Comparison of ENCODE assay signal across 8 mouse cellular contexts in genomic region chr2:92058469-92058868, GRCm38 (mm10). TPM values are rescaled to one million over a fixed set of nuclear protein-coding genes. Genes with fewer than 3 reads are reported as not detected.
DNase-seq lines count a peak whose midpoint lies in the region; ATAC-seq and TF ChIP-seq lines count a peak whose summit lies in the region.

No protein-coding gene starts in this region.

- peak; percentile 73 for ATAC-seq in forebrain, embryonic 12.5 days (ENCODE audit: low FRiP score)
- peak; percentile 67 for ATAC-seq in heart, postnatal 0 days (ENCODE audit: insufficient read depth, low read depth)
- no peak for ATAC-seq in liver, embryonic 14.5 days (ENCODE audit: insufficient read depth)
- ATAC-seq in stomach, embryonic 15.5 days (ENCODE audit: insufficient read depth, low FRiP score, low read depth), result peak; percentile 47; the same call in 1 of the 2 replicates

- H3K4me1 ChIP-seq in CH12.LX (ENCODE audit: control insufficient read depth in 1 of 2, insufficient read depth in 2 of 2), result peaks cover 5 to 15% of the 10 kb centered on the region in 2 experiments
- peaks cover 26% of the 10 kb centered on the region for H3K4me1 ChIP-seq in forebrain, embryonic 12.5 days
- peaks cover 13% of the 10 kb centered on the region for H3K4me1 ChIP-seq in heart, postnatal 0 days (ENCODE audit: control insufficient read depth, insufficient read depth)
- H3K4me1 ChIP-seq in liver, embryonic 14.5 days (replicated peaks; ENCODE audit: control insufficient read depth in 2 of 2, insufficient read depth in 2 of 2, low read length in 1 of 2), result peaks cover 4 to 13% of the 10 kb centered on the region in 2 experiments
- peaks cover 28% of the 10 kb centered on the region for H3K4me1 ChIP-seq in stomach, embryonic 15.5 days

- peak; percentile 45; the same call in 1 of the 2 replicates for TF ChIP-seq POLR2A in CH12.LX (IDR thresholded peaks at IDR 0.05; ENCODE audit: low read depth, low read length)

- peak overlapping the region; percentile 54 for H3K9ac ChIP-seq in CH12.LX (ENCODE audit: insufficient read depth, low read depth)
- H3K9ac ChIP-seq in forebrain, embryonic 12.5 days, result peak overlapping the region; percentile 67; the same call in 1 of the 2 replicates
- peak overlapping the region; percentile 9; the same call in 1 of the 2 replicates for H3K9ac ChIP-seq in heart, postnatal 0 days (replicated peaks; ENCODE audit: low read depth, low read length)
- H3K9ac ChIP-seq in liver, embryonic 14.5 days (replicated peaks), result no peak overlapping the region
- H3K9ac ChIP-seq in stomach, embryonic 15.5 days, result no peak overlapping the region

- peak; percentile 81 for DNase-seq in CH12.LX (ENCODE audit: extremely low read depth)
- DNase-seq in c-Kit-positive CD71-positive TER-119-negative erythroid progenitor cells, embryonic 14.5 days (ENCODE audit: low read depth), result peak; percentile 62
- DNase-seq in heart, postnatal 0 days (ENCODE audit: low spot score), result peak; percentile 91
- peak; percentile 91 to 96 for DNase-seq in kidney, postnatal 36 days
- peak; percentile 31 to 43 (median 34) for DNase-seq in liver, embryonic 14.5 days (ENCODE audit: low read depth in 3 of 3, low spot score in 3 of 3)
- DNase-seq in neural tube, embryonic 10.5 days (ENCODE audit: extremely low spot score, low spot score), result peak; percentile 95

- peaks cover 29% of the 10 kb centered on the region for H3K27me3 ChIP-seq in CH12.LX (replicated peaks)
- peaks cover 63% of the 10 kb centered on the region for H3K27me3 ChIP-seq in forebrain, embryonic 12.5 days
- H3K27me3 ChIP-seq in heart, postnatal 0 days (ENCODE audit: control insufficient read depth, insufficient read depth, low read length), result peaks cover 25% of the 10 kb centered on the region
- peaks cover 48% of the 10 kb centered on the region for H3K27me3 ChIP-seq in liver, embryonic 14.5 days (ENCODE audit: control insufficient read depth, insufficient read depth, low read length)
- H3K27me3 ChIP-seq in stomach, embryonic 15.5 days (replicated peaks), result peaks cover 22% of the 10 kb centered on the region

- H3K36me3 ChIP-seq in CH12.LX (replicated peaks in 1 of 2; ENCODE audit: control insufficient read depth in 1 of 2, insufficient read depth in 1 of 2, low read length in 1 of 2), result no peaks in the 10 kb centered on the region
- H3K36me3 ChIP-seq in forebrain, embryonic 12.5 days (replicated peaks), result no peaks in the 10 kb centered on the region
- no peaks in the 10 kb centered on the region for H3K36me3 ChIP-seq in heart, postnatal 0 days (replicated peaks; ENCODE audit: control insufficient read depth, insufficient read depth, low read length)
- no peaks in the 10 kb centered on the region for H3K36me3 ChIP-seq in liver, embryonic 14.5 days (replicated peaks; ENCODE audit: control insufficient read depth, insufficient read depth, low read depth)
- no peaks in the 10 kb centered on the region for H3K36me3 ChIP-seq in stomach, embryonic 15.5 days

- peak; percentile 42 to 85 for TF ChIP-seq CTCF in CH12.LX (conservative IDR thresholded peaks at IDR 0.05 in 1 of 2, IDR thresholded peaks at IDR 0.05 in 1 of 2; ENCODE audit: low read depth in 2 of 2, low read length in 2 of 2)
- peak; percentile 87 for TF ChIP-seq CTCF in heart, postnatal 0 days (IDR thresholded peaks at IDR 0.05; ENCODE audit: low read depth)
- peak; percentile 94 for TF ChIP-seq CTCF in liver, embryonic 14.5 days (IDR thresholded peaks at IDR 0.05; ENCODE audit: low read depth)

- dilution Hi-C loops in CH12.LX (cut with MboI; ENCODE audit: extremely low pct_ligation_motif_present, extremely low pct_unique_long_range_greater_than_20kb, low sequenced_read_pairs), result no loop called here

- in situ Hi-C loops in CH12.LX (cut with MboI; ENCODE audit: low pct_ligation_motif_present, low pct_unique_long_range_greater_than_20kb, low sequenced_read_pairs), result loop anchor here (5.0 to 10.0 kb wide), 2 partner anchors 71 to 386 kb away; no protein-coding TSS in a partner anchor

- H3K79me2 ChIP-seq in CH12.LX (replicated peaks; ENCODE audit: control insufficient read depth, extremely low read depth, insufficient read depth, poor library complexity, severe bottlenecking), result no peaks in the 10 kb centered on the region

- under 1% methylated on average over 29 of the region's 29 CpGs for WGBS in forebrain, embryonic 12.5 days
- under 1% methylated on average over 29 of the region's 29 CpGs for WGBS in heart, postnatal 0 days
- WGBS in liver, embryonic 14.5 days (ENCODE audit: insufficient replicate concordance), result under 1% methylated on average over 29 of the region's 29 CpGs
- WGBS in stomach, embryonic 15.5 days, result under 1% methylated on average over 29 of the region's 29 CpGs

- H3K4me2 ChIP-seq in CH12.LX (ENCODE audit: insufficient read depth, low read depth, poor library complexity, severe bottlenecking), result peak overlapping the region; percentile 73
- H3K4me2 ChIP-seq in forebrain, embryonic 12.5 days, result peak overlapping the region; percentile 91
- peak overlapping the region; percentile 77 for H3K4me2 ChIP-seq in heart, postnatal 0 days (ENCODE audit: low read depth, low read length)
- H3K4me2 ChIP-seq in liver, embryonic 14.5 days (ENCODE audit: low read depth), result peak overlapping the region; percentile 73
- peak overlapping the region; percentile 100 for H3K4me2 ChIP-seq in stomach, embryonic 15.5 days

- H3K9me3 ChIP-seq in CH12.LX (replicated peaks; ENCODE audit: low read length), result peaks cover 6% of the 10 kb centered on the region
- H3K9me3 ChIP-seq in forebrain, embryonic 12.5 days, result no peaks in the 10 kb centered on the region
- H3K9me3 ChIP-seq in heart, postnatal 0 days (replicated peaks; ENCODE audit: control insufficient read depth, low read length), result no peaks in the 10 kb centered on the region
- H3K9me3 ChIP-seq in liver, embryonic 14.5 days (ENCODE audit: control insufficient read depth, low read length), result no peaks in the 10 kb centered on the region
- no peaks in the 10 kb centered on the region for H3K9me3 ChIP-seq in stomach, embryonic 15.5 days

- TF ChIP-seq EP300 in CH12.LX (IDR thresholded peaks at IDR 0.05; ENCODE audit: low read length), result no peak
- TF ChIP-seq EP300 in heart, postnatal 0 days (IDR thresholded peaks at IDR 0.05; ENCODE audit: low read depth), result no peak
- TF ChIP-seq EP300 in liver, embryonic 14.5 days (IDR thresholded peaks at IDR 0.05; ENCODE audit: low read depth), result no peak

- H3K27ac ChIP-seq in CH12.LX (ENCODE audit: insufficient read depth, low read depth), result no peak overlapping the region
- H3K27ac ChIP-seq in forebrain, embryonic 12.5 days, result no peak overlapping the region
- no peak overlapping the region for H3K27ac ChIP-seq in heart, postnatal 0 days (ENCODE audit: low read depth)
- no peak overlapping the region for H3K27ac ChIP-seq in liver, embryonic 14.5 days
- H3K27ac ChIP-seq in stomach, embryonic 15.5 days, result no peak overlapping the region

- peak; percentile 81 for TF ChIP-seq RAD21 in CH12.LX (IDR thresholded peaks at IDR 0.05; ENCODE audit: low read depth, low read length)

- H3K4me3 ChIP-seq in CH12.LX (replicated peaks in 1 of 3; ENCODE audit: low read depth in 2 of 3, low read length in 2 of 3, poor library complexity in 1 of 3), result peak overlapping the region; percentile 55 to 71 (median 64)
- H3K4me3 ChIP-seq in forebrain, embryonic 12.5 days (replicated peaks), result peak overlapping the region; percentile 64
- peak overlapping the region; percentile 50 for H3K4me3 ChIP-seq in heart, postnatal 0 days (ENCODE audit: low read depth, low read length)
- peak overlapping the region; percentile 35 to 43 for H3K4me3 ChIP-seq in liver, embryonic 14.5 days (ENCODE audit: insufficient read depth in 1 of 2, low read depth in 2 of 2, low read length in 2 of 2)
- H3K4me3 ChIP-seq in stomach, embryonic 15.5 days (replicated peaks), result peak overlapping the region; percentile 60

TF ChIP-seq in CH12.LX, 34 proteins besides CTCF, POLR2A, EP300 and RAD21:
- TF ChIP-seq ZMIZ1 (IDR thresholded peaks at IDR 0.05; ENCODE audit: low read depth, low read length) (no peak), IRF4 (IDR thresholded peaks at IDR 0.05; ENCODE audit: low read depth, low read length) (peak; percentile 30; the same call in 1 of the 2 replicates), NELFE (IDR thresholded peaks at IDR 0.05; ENCODE audit: low read depth, low read length) (no peak), MYC (IDR thresholded peaks at IDR 0.05; ENCODE audit: low read depth, low read length) (no peak), MXI1 (IDR thresholded peaks at IDR 0.05; ENCODE audit: low read depth, low read length) (peak; percentile 66), MAZ (IDR thresholded peaks at IDR 0.05; ENCODE audit: low read depth, low read length) (no peak), ELF1 (IDR thresholded peaks at IDR 0.05; ENCODE audit: low read depth, low read length) (no peak), SMC3 (IDR thresholded peaks at IDR 0.05; ENCODE audit: low read depth, low read length) (peak; percentile 83), ZC3H11A (IDR thresholded peaks at IDR 0.05; ENCODE audit: low read depth, low read length) (peak; percentile 49), BHLHE40 (IDR thresholded peaks at IDR 0.05; ENCODE audit: low read depth, low read length) (no peak)

RNA-seq across cellular contexts. Expression of gene Creb3l1, which starts 34.2 kb away (rescaled TPM):
- total RNA-seq in CH12.LX (2012; rRNA removed) (0.29 and 0.59 TPM in 2 replicates), CH12.LX (2014; rRNA removed) (0.08 and 0.27 TPM in 2 replicates)
- 1.5 and 2.0 TPM in 2 replicates for polyA plus RNA-seq in CH12.LX (2012; ENCODE audit: insufficient read length, low read depth)
- 1.4 and 1.5 TPM in 2 replicates for polyA plus RNA-seq in forebrain, embryonic 12.5 days (2016; fragmentation: Nextera tagmentation; extraction: Ambion mirVana)
- 3.8 and 6.7 TPM in 2 replicates for total RNA-seq in heart, postnatal 0 days (2014; rRNA removed; ENCODE audit: low replicate concordance)
- polyA plus RNA-seq in heart, postnatal 0 days (2015; fragmentation: Nextera tagmentation; extraction: Ambion mirVana), result 4.1 and 4.2 TPM in 2 replicates
- 0.61 and 0.66 TPM in 2 replicates for polyA plus RNA-seq in liver, embryonic 14.5 days (2012; rRNA removed)
- 0.84 and 1.3 TPM in 2 replicates for polyA plus RNA-seq in liver, embryonic 14.5 days (2014; fragmentation: Nextera tagmentation; extraction: Ambion mirVana)
- polyA plus RNA-seq in stomach, embryonic 15.5 days (2015; fragmentation: Nextera tagmentation; extraction: Ambion mirVana), result 20.4 and 20.6 TPM in 2 replicates

RNA-seq across cellular contexts. Expression of gene Phf21a, which starts 34.4 kb away (rescaled TPM):
- 12.0 and 12.3 TPM in 2 replicates for total RNA-seq in CH12.LX (2012; rRNA removed)
- total RNA-seq in CH12.LX (2014; rRNA removed), result 8.8 and 10.2 TPM in 2 replicates
- polyA plus RNA-seq in CH12.LX (2012; ENCODE audit: insufficient read length, low read depth), result 24.5 and 28.0 TPM in 2 replicates
- polyA plus RNA-seq in forebrain, embryonic 12.5 days (2016; fragmentation: Nextera tagmentation; extraction: Ambion mirVana), result 43.7 and 44.1 TPM in 2 replicates
- 41.0 and 60.2 TPM in 2 replicates for total RNA-seq in heart, postnatal 0 days (2014; rRNA removed; ENCODE audit: low replicate concordance)
- polyA plus RNA-seq in heart, postnatal 0 days (2015; fragmentation: Nextera tagmentation; extraction: Ambion mirVana), result 8.8 and 9.9 TPM in 2 replicates
- 3.0 and 4.7 TPM in 2 replicates for polyA plus RNA-seq in liver, embryonic 14.5 days (2012; rRNA removed)
- polyA plus RNA-seq in liver, embryonic 14.5 days (2014; fragmentation: Nextera tagmentation; extraction: Ambion mirVana), result 1.6 and 1.8 TPM in 2 replicates
- 18.8 and 28.2 TPM in 2 replicates for polyA plus RNA-seq in stomach, embryonic 15.5 days (2015; fragmentation: Nextera tagmentation; extraction: Ambion mirVana)

Comparison
In these comparisons a context has a peak if more than half of its experiments do, and no peak if none do; other contexts are left out.
1. DNase-seq: peak in every context shown above with its lines; median percentile 95 in neural tube, embryonic 10.5 days; 94 in kidney, postnatal 36 days; 91 in heart, postnatal 0 days; 81 in CH12.LX; 62 in c-Kit-positive CD71-positive TER-119-negative erythroid progenitor cells, embryonic 14.5 days; 34 in liver, embryonic 14.5 days.
2. H3K9ac ChIP-seq: peak in CH12.LX (single experiment), forebrain, embryonic 12.5 days (single experiment) and heart, postnatal 0 days (single experiment); none in liver, embryonic 14.5 days (single experiment) and stomach, embryonic 15.5 days (single experiment).
3. Peak in every context shown above with its lines, with median percentiles within 50 percentile points of each other: H3K4me2 ChIP-seq, H3K4me3 ChIP-seq and CTCF ChIP-seq.